Mouse (Mus musculus) CH12.LX (cell line): Measurements from ENCODE around the gene Bcat1. TPM values are rescaled to one million over a fixed set of nuclear protein-coding genes. Genes with fewer than 3 reads are reported as not detected.

Experiments used
- DNase-seq: peaks from one replicate; pipeline ENCODE4 v3.0.0-alpha.2; 2013; ENCODE audit errors: extremely low read depth
- H3K27ac ChIP-seq: 2 replicates; pipeline ENCODE4 v1.5.1; 2012; ENCODE audit warnings: low read depth, mild to moderate bottlenecking, control low read depth, moderate library complexity; ENCODE audit not compliant: insufficient read depth
- H3K27me3 ChIP-seq: replicated peaks from 2 replicates; pipeline ENCODE3; 2012; ENCODE audit warnings: inconsistent platforms
- H3K36me3 ChIP-seq, 2 experiments: replicated peaks in 1 of 2; 2 replicates each; pipeline versions ENCODE3 to v1.6.1; 2012; ENCODE audit warnings: inconsistent platforms in 1 of 2, low read length in 1 of 2, mild to moderate bottlenecking in 1 of 2, mixed read lengths in 1 of 2, moderate library complexity in 1 of 2; ENCODE audit not compliant: control insufficient read depth in 1 of 2, insufficient read depth in 1 of 2
- H3K4me1 ChIP-seq, 2 experiments: 2 replicates each; pipeline ENCODE4 v1.6.1; 2012; ENCODE audit warnings: inconsistent platforms in 1 of 2, moderate library complexity in 1 of 2; ENCODE audit not compliant: insufficient read depth in 2 of 2, control insufficient read depth in 1 of 2
- H3K4me2 ChIP-seq: 2 replicates; pipeline ENCODE4 v1.6.1; 2012; ENCODE audit warnings: low read depth, mild to moderate bottlenecking, control low read depth; ENCODE audit not compliant: poor library complexity, insufficient read depth, severe bottlenecking
- H3K4me3 ChIP-seq, 3 experiments: fragments of 150-350 bp in 1 of 3; sonication (generic) in 1 of 3; replicated peaks in 1 of 3; 2 replicates each; pipeline versions ENCODE3 to v1.5.1; 2011 to 2012; ENCODE audit warnings: low read depth in 2 of 3, low read length in 2 of 3, mild to moderate bottlenecking in 2 of 3, moderate library complexity in 2 of 3, control low read depth in 1 of 3, improper control_type of control experiment in 1 of 3, inconsistent platforms in 1 of 3, mixed read lengths in 1 of 3; ENCODE audit not compliant: poor library complexity in 1 of 3
- H3K79me2 ChIP-seq: replicated peaks from 2 replicates; pipeline ENCODE4 v1.6.1; 2012; ENCODE audit warnings: mild to moderate bottlenecking, moderate library complexity; ENCODE audit not compliant: control insufficient read depth, poor library complexity, insufficient read depth, severe bottlenecking; ENCODE audit errors: extremely low read depth
- H3K9ac ChIP-seq: 2 replicates; pipeline ENCODE4 v1.6.1; 2012; ENCODE audit warnings: low read depth, mild to moderate bottlenecking, control low read depth, moderate library complexity; ENCODE audit not compliant: insufficient read depth
- H3K9me3 ChIP-seq: replicated peaks from 2 replicates; pipeline ENCODE3; 2012; ENCODE audit warnings: low read length, inconsistent platforms, mixed read lengths
- CHD2 ChIP-seq: IDR thresholded peaks from 2 replicates; pipeline ENCODE4 v1.6.1; 2011; ENCODE audit warnings: low read length, improper control_type of control experiment
- CTCF ChIP-seq, 2 experiments: IDR thresholded peaks in 1 of 2; conservative IDR thresholded peaks in 1 of 2; 2 replicates each; pipeline ENCODE4 v1.5.1; 2011 to 2012; ENCODE audit warnings: low read depth in 2 of 2, low read length in 2 of 2, improper control_type of control experiment in 1 of 2, inconsistent platforms in 1 of 2, mild to moderate bottlenecking in 1 of 2, moderate library complexity in 1 of 2
- ETS1 ChIP-seq: conservative IDR thresholded peaks from 2 replicates; pipeline ENCODE4 v1.6.1; 2012; ENCODE audit warnings: low read depth, mild to moderate bottlenecking, inconsistent platforms, low read length, improper control_type of control experiment, moderate library complexity
- HCFC1 ChIP-seq: IDR thresholded peaks from 2 replicates; pipeline ENCODE4 v1.6.1; 2012; ENCODE audit warnings: low read depth, mild to moderate bottlenecking, inconsistent platforms, low read length, improper control_type of control experiment
- MEF2A ChIP-seq: IDR thresholded peaks from 2 replicates; pipeline ENCODE4 v1.6.1; 2014; ENCODE audit warnings: low read depth, mild to moderate bottlenecking, inconsistent platforms, low read length, improper control_type of control experiment, borderline replicate concordance
- NELFE ChIP-seq: IDR thresholded peaks from 2 replicates; pipeline ENCODE4 v1.6.1; 2011; ENCODE audit warnings: low read depth, low read length, improper control_type of control experiment
- SIN3A ChIP-seq: IDR thresholded peaks from 2 replicates; pipeline ENCODE4 v1.6.1; 2012; ENCODE audit warnings: low read length, improper control_type of control experiment, inconsistent platforms
- USF1 ChIP-seq: IDR thresholded peaks from 2 replicates; pipeline ENCODE4 v1.6.1; 2014; ENCODE audit warnings: low read depth, mild to moderate bottlenecking, inconsistent platforms, low read length, improper control_type of control experiment
- dilution Hi-C: fragments of 300-500 bp; cut with MboI; formaldehyde crosslinking; loops from 2 replicates; pipeline ENCODE4 v1.14.3; 2020; ENCODE audit warnings: low sequenced_read_pairs; ENCODE audit not compliant: extremely low pct_unique_long_range_greater_than_20kb, extremely low pct_ligation_motif_present
- in situ Hi-C: fragments of 300-500 bp; cut with MboI; formaldehyde crosslinking; loops from 3 replicates; pipeline ENCODE4 v1.14.3; 2019; ENCODE audit warnings: low sequenced_read_pairs, low pct_ligation_motif_present, low pct_unique_long_range_greater_than_20kb, mixed read lengths
- polyA plus RNA-seq: library from polyadenylated mRNA; unstranded; fragments of >175 nt; gene quantifications from 2 replicates; pipeline ENCODE4 v1.2.1, GENCODE M21; 2012; ENCODE audit warnings: low read depth; ENCODE audit not compliant: insufficient read length
- total RNA-seq, 2 experiments: library from RNA; depleted of rRNA; stranded (reverse); fragments of 300-350 nt in 1 of 2; fragments of >200 nt in 1 of 2; gene quantifications; 2 replicates each; pipeline ENCODE4 v1.2.3; 2012 to 2014

Gene Bcat1
- total and polyA plus RNA-seq, 3 experiments, result 141 to 199 (median 176) TPM

- peaks cover 2 to 43% of the 10 kb centered on the region in 2 experiments; a peak in 3 of 4 replicates for H3K4me1 ChIP-seq
- dilution Hi-C loops, result no loop called here
- DNase-seq, result no peak
- H3K4me3 ChIP-seq, result no peak overlapping the region
- no peak overlapping the region for H3K4me2 ChIP-seq
- H3K9me3 ChIP-seq, result no peaks in the 10 kb centered on the region
- H3K27me3 ChIP-seq, result no peaks in the 10 kb centered on the region
- in situ Hi-C loops, result no loop called here
- no peak overlapping the region for H3K27ac ChIP-seq
- H3K9ac ChIP-seq, result no peak overlapping the region
- peaks cover 50 to 83% of the 10 kb centered on the region in 2 experiments for H3K36me3 ChIP-seq
- TF ChIP-seq CTCF (conservative IDR thresholded peaks at IDR 0.05 in 1 of 2, IDR thresholded peaks at IDR 0.05 in 1 of 2; ENCODE audit: low read depth in 2 of 2, low read length in 2 of 2) (no peak), NELFE (no peak), CHD2 (no peak), ETS1 (no peak), HCFC1 (no peak)
- peaks cover 83% of the 10 kb centered on the region for H3K79me2 ChIP-seq
Observed at GRCm38 (mm10) chr6:145064104-145064503, 11.9 kb downstream of the Bcat1 start.

- dilution Hi-C loops, result no loop called here
- no peak overlapping the region for H3K9ac ChIP-seq
- peaks cover 2 to 38% of the 10 kb centered on the region in 2 experiments; a peak in 3 of 4 replicates for H3K4me1 ChIP-seq
- no peak overlapping the region for H3K4me3 ChIP-seq
- H3K79me2 ChIP-seq, result peaks cover 82% of the 10 kb centered on the region
- in situ Hi-C loops, result no loop called here
- no peak overlapping the region for H3K27ac ChIP-seq
- H3K27me3 ChIP-seq, result no peaks in the 10 kb centered on the region
- no peaks in the 10 kb centered on the region for H3K9me3 ChIP-seq
- H3K36me3 ChIP-seq, result peaks cover 48 to 81% of the 10 kb centered on the region in 2 experiments
- DNase-seq, result no peak
- H3K4me2 ChIP-seq, result no peak overlapping the region
- TF ChIP-seq USF1 (no peak), SIN3A (no peak)
- TF ChIP-seq, all 38 proteins: peak for 0
Observed at GRCm38 (mm10) chr6:145063212-145063868, 12.6 kb downstream of the Bcat1 start.

GRCm38 (mm10) chr6:145062763-145063162, 13.2 kb downstream of the Bcat1 start:
- DNase-seq, result no peak
- Histone ChIP-seq H3K4me2 (no peak overlapping the region), H3K27ac (no peak overlapping the region), H3K36me3 (peaks cover 46 to 82% of the 10 kb centered on the region in 2 experiments), H3K9me3 (no peaks in the 10 kb centered on the region), H3K79me2 (peaks cover 80% of the 10 kb centered on the region), H3K9ac (no peak overlapping the region), H3K4me1 (peaks cover 2 to 33% of the 10 kb centered on the region in 2 experiments; a peak in 3 of 4 replicates), H3K4me3 (no peak overlapping the region), H3K27me3 (no peaks in the 10 kb centered on the region)
- dilution Hi-C loops (no loop called here), in situ Hi-C loops (no loop called here)
- no peak for TF ChIP-seq MEF2A
